Mouse (Mus musculus) limb, embryonic 14.5 days (tissue): ENCODE data around the gene Cecr2. TPM values are rescaled to one million over a fixed set of nuclear protein-coding genes. Genes with fewer than 3 reads are reported as not detected.

Experiments used
- ATAC-seq: fragments of 200-750 bp; cut with Nextera tagmentation; 2 replicates; pipeline ENCODE4 v1.8.0; 2017; ENCODE audit warnings: low read depth, moderate number of reproducible peaks, moderate TSS enrichment; ENCODE audit not compliant: low FRiP score
- DNase-seq: peaks from one replicate; pipeline ENCODE4 v3.0.0-alpha.2; 2015; ENCODE audit warnings: low spot score
- H3K27ac ChIP-seq: fragments of 300-500 bp; sonication (generic); replicated peaks from 2 replicates; pipeline ENCODE4 v1.5.1; 2014; ENCODE audit warnings: low read depth, mild to moderate bottlenecking, low read length, moderate library complexity, mixed read lengths
- H3K27me3 ChIP-seq: fragments of 300-500 bp; sonication (generic); 2 replicates; pipeline ENCODE4 v1.6.1; 2014; ENCODE audit warnings: low read length, mixed read lengths; ENCODE audit not compliant: control insufficient read depth, insufficient read depth
- H3K36me3 ChIP-seq: fragments of 300-500 bp; sonication (generic); 2 replicates; pipeline ENCODE4 v1.6.1; 2014; ENCODE audit warnings: mild to moderate bottlenecking, low read length, moderate library complexity, mixed read lengths; ENCODE audit not compliant: control insufficient read depth, insufficient read depth
- H3K4me1 ChIP-seq: fragments of 300-500 bp; sonication (generic); 2 replicates; pipeline ENCODE4 v1.6.1; 2014; ENCODE audit warnings: antibody characterized with exemption, low read length, mixed read lengths; ENCODE audit not compliant: control insufficient read depth, insufficient read depth
- H3K4me2 ChIP-seq: fragments of 300-500 bp; sonication (generic); replicated peaks from 2 replicates; pipeline ENCODE4 v1.6.1; 2014; ENCODE audit warnings: low read depth, mild to moderate bottlenecking, low read length, moderate library complexity; ENCODE audit not compliant: severe bottlenecking
- H3K4me3 ChIP-seq: fragments of 300-500 bp; sonication (generic); replicated peaks from 2 replicates; pipeline ENCODE4 v1.5.1; 2014; ENCODE audit warnings: low read length
- H3K9ac ChIP-seq: fragments of 300-500 bp; sonication (generic); 2 replicates; pipeline ENCODE4 v1.6.1; 2014; ENCODE audit warnings: mild to moderate bottlenecking, low read depth, low read length, moderate library complexity; ENCODE audit not compliant: severe bottlenecking
- H3K9me3 ChIP-seq: fragments of 300-500 bp; sonication (generic); 2 replicates; pipeline ENCODE4 v1.6.1; 2016; ENCODE audit warnings: low read length; ENCODE audit not compliant: control insufficient read depth
- POLR2A ChIP-seq: fragments of 200-500 bp; IDR thresholded peaks from 2 replicates; pipeline ENCODE4 v1.8.0; 2012; ENCODE audit warnings: inconsistent platforms, mild to moderate bottlenecking, moderate library complexity, borderline replicate concordance; ENCODE audit not compliant: insufficient read depth, insufficient read length; ENCODE audit errors: extremely low read depth
- WGBS: fragments of 180-500 bp; shearing (Covaris S2); extraction: QIAGEN DNeasy Blood & Tissue Kit; methylation state at CpG from one replicate; pipeline ENCODE4 v1.1.7; 2014; 5-methylcytosine and 5-hydroxymethylcytosine counted together
- polyA plus RNA-seq, 2 experiments: library from polyadenylated mRNA; depleted of rRNA in 1 of 2; stranded (reverse) in 1 of 2; unstranded in 1 of 2; fragments of >200 nt; fragmentation: Nextera tagmentation in 1 of 2; extraction: Ambion mirVana in 1 of 2; gene quantifications; 2 replicates each; pipeline versions ENCODE4 v1.2.1 to v1.2.3; 2012 to 2014

The Cecr2 gene
- 4.8 and 6.1 TPM in 2 replicates for polyA plus RNA-seq (2012; rRNA removed)
- 3.0 and 4.1 TPM in 2 replicates for polyA plus RNA-seq (2014; fragmentation: Nextera tagmentation; extraction: Ambion mirVana)

- WGBS: under 1% methylated on average over 38 of the region's 127 CpGs
- no peaks in the 10 kb centered on the region for H3K27me3 ChIP-seq
- peak within 1 kb of the TSS; percentile 87 for H3K4me3 ChIP-seq
- ATAC-seq (peak; percentile 85), DNase-seq (peak; percentile 79)
- no peaks in the 10 kb centered on the region for H3K4me1 ChIP-seq
- H3K4me2 ChIP-seq: peak within 1 kb of the TSS; percentile 89
- peak within 1 kb of the TSS; percentile 96 for H3K27ac ChIP-seq
- no peaks in the 10 kb centered on the region for H3K9me3 ChIP-seq
- H3K36me3 ChIP-seq: no peaks in the 10 kb centered on the region
- TF ChIP-seq POLR2A: no peak
- H3K9ac ChIP-seq: peak within 1 kb of the TSS; percentile 87
Observed at GRCm38 (mm10) chr6:120665816-120666760, at the start of gene Cecr2. Gene Cecr2 (plus strand): TSS chr6:120666369.

DNA sequence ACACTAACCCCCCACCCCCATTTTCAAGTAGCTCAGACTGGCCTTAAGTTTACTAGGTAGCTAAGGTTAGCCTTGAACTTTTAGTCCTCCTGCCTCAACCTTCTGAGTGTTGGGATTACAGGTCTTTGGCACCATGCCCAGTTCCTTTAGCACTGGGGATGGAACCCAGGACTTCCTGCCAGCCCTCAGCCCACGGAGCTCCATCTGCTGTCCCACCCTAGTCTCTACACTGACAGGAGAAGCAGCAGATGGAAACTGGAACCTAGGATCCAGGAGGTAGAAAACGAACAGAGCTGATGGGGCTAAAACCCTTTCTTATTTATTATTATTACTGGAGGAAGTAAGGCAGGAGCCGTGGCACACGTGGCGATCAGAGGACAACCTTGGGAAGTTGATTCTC lies 48.6 kb upstream of the Cecr2 start:
- DNase-seq (no peak), ATAC-seq (no peak)
- no peaks in the 10 kb centered on the region for H3K4me1 ChIP-seq
- no peak overlapping the region for H3K9ac ChIP-seq
- 71% methylated on average over 5 of the region's 5 CpGs for WGBS
- no peak overlapping the region for H3K4me3 ChIP-seq
- TF ChIP-seq POLR2A: no peak
- H3K27me3 ChIP-seq: no peaks in the 10 kb centered on the region
- H3K36me3 ChIP-seq: no peaks in the 10 kb centered on the region
- no peaks in the 10 kb centered on the region for H3K9me3 ChIP-seq
- no peak overlapping the region for H3K27ac ChIP-seq
- H3K4me2 ChIP-seq: no peak overlapping the region

- no peak for TF ChIP-seq POLR2A
- no peak overlapping the region for H3K4me3 ChIP-seq
- DNase-seq (no peak), ATAC-seq (no peak)
- no peak overlapping the region for H3K27ac ChIP-seq
- H3K4me2 ChIP-seq: no peak overlapping the region
- 60% methylated on average over 4 of the region's 4 CpGs for WGBS
- no peaks in the 10 kb centered on the region for H3K27me3 ChIP-seq
- H3K9me3 ChIP-seq: no peaks in the 10 kb centered on the region
- no peak overlapping the region for H3K9ac ChIP-seq
- H3K4me1 ChIP-seq: no peaks in the 10 kb centered on the region
- no peaks in the 10 kb centered on the region for H3K36me3 ChIP-seq
Observed at GRCm38 (mm10) chr6:120618518-120619402, 47.4 kb upstream of the Cecr2 start.

DNA sequence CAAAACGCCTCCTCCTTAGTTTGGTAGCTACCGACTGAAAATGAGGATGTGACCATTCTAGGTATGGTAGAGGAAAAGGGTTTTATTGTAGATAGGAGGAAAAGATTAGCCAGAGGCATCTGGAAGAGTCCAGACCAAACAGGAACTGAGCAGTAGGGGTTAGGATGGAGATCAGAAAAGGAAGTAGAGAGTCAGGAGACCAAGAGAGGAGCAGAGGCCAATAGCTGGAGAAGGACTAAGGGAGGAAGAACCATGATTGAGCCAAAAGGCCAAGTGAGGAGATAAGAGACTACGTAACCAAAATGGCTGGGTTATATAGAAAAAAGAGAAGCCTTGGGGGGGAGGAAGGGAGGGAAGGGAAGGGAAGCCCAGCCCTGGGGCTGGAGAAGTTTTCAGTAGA lies 46.0 kb upstream of the Cecr2 start:
- Histone ChIP-seq H3K27ac (no peak overlapping the region), H3K4me2 (no peak overlapping the region), H3K9ac (no peak overlapping the region), H3K4me3 (no peak overlapping the region), H3K9me3 (no peaks in the 10 kb centered on the region), H3K4me1 (no peaks in the 10 kb centered on the region), H3K36me3 (no peaks in the 10 kb centered on the region), H3K27me3 (no peaks in the 10 kb centered on the region)
- ATAC-seq (no peak), DNase-seq (no peak)
- no peak for TF ChIP-seq POLR2A
- WGBS: 83% methylated on average over 3 of the region's 3 CpGs

DNA sequence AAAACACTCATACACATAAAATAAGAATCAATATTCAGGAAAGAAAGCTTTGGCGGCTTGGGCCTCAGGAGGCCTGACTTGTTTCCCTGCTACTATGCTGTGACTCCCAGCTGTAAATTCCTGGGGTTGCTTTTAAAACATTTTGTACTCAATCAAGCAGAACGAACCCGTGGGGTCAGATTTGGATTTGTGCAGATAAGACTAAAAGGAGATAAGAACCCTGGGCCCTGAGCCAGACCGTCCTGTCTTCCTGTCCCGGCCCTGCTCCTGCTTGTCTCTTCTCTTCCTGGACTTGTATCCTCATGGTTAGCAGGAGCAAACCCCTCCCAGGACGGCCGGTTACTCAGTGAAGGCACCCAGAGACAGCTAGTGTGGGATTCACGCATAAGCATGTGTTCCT lies 41.1 kb upstream of the Cecr2 start:
- WGBS: 50% methylated on average over 8 of the region's 8 CpGs
- no peaks in the 10 kb centered on the region for H3K4me1 ChIP-seq
- TF ChIP-seq POLR2A: no peak
- ATAC-seq: no peak
- no peaks in the 10 kb centered on the region for H3K27me3 ChIP-seq
- H3K9me3 ChIP-seq: no peaks in the 10 kb centered on the region
- no peak overlapping the region for H3K9ac ChIP-seq
- no peak overlapping the region for H3K4me3 ChIP-seq
- no peak overlapping the region for H3K27ac ChIP-seq
- DNase-seq: peak; percentile 51
- no peak overlapping the region for H3K4me2 ChIP-seq
- no peaks in the 10 kb centered on the region for H3K36me3 ChIP-seq
